Mouse (Mus musculus): ENCODE results near the gene Kirrel3.

GRCm38 (mm10) chr9:34750887-34751286, 265.2 kb downstream of the Kirrel3 start:
- TF ChIP-seq CTCF (IDR thresholded peaks at IDR 0.05; ENCODE audit: low read depth, low read length) (no peak), POLR2A (IDR thresholded peaks at IDR 0.05; ENCODE audit: borderline replicate concordance, low read depth, low read length) (no peak)
